ENCODE assay signal across 20 mouse cellular contexts in the genomic region with DNA sequence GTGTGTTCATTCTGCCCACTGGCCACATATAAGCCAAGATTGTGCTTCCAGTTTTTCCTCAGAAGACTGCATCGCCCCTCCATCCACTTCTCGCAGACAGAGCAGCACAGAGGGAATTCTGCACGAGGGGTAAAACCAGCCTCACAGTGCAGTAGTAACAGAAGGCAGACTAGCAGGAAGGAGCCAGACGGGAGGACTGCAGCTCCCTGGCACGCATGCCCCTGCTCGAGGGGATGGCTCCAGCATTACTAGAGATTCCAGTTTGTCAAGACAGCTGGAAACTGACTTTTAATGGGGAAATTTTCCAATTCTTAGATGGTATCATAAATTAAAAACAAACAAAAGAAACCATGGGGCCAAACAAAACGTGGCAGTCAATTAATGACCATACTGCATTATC. TPM values are rescaled to one million over a fixed set of nuclear protein-coding genes. Genes with fewer than 3 reads are reported as not detected.
DNase-seq lines count a peak whose midpoint lies in the region; ATAC-seq and TF ChIP-seq lines count a peak whose summit lies in the region.
"Had no signal": no experiment of that assay in that cellular context is flagged by ENCODE, and none has a peak within 500 bp of the region (broad histone marks: within the 10 kb centered on the region; RNA-seq: fewer than 3 reads in every experiment).

No protein-coding gene starts in this region.

- TF ChIP-seq CTCF in forebrain, postnatal 0 days (IDR thresholded peaks at IDR 0.05; ENCODE audit: low read depth): no peak

- no peak for ATAC-seq in forebrain, embryonic 14.5 days
- no peak for ATAC-seq in forebrain, embryonic 12.5 days (ENCODE audit: low FRiP score)
- ATAC-seq in limb, embryonic 15.5 days (ENCODE audit: insufficient number of reproducible peaks, low FRiP score, low TSS enrichment, low read depth): no peak
- ATAC-seq in forebrain, postnatal 0 days: peak; percentile 84
- ATAC-seq in CD4-positive, CD25-positive, alpha-beta regulatory T cell, adult 4 months: no peak
- ATAC-seq: intestine, embryonic 15.5 days had no signal

- no peak overlapping the region for H3K4me3 ChIP-seq in forebrain, embryonic 14.5 days (ENCODE audit: low read depth, low read length)
- H3K4me3 ChIP-seq in forebrain, embryonic 12.5 days (replicated peaks): no peak overlapping the region
- H3K4me3 ChIP-seq in limb, embryonic 15.5 days: no peak overlapping the region
- H3K4me3 ChIP-seq in limb, embryonic 10.5 days: no peak overlapping the region
- H3K4me3 ChIP-seq in forebrain, postnatal 0 days (ENCODE audit: low read depth, low read length): no peak overlapping the region
- H3K4me3 ChIP-seq: embryonic facial prominence, embryonic 12.5 days; heart, embryonic 12.5 days; hindbrain, embryonic 10.5 days; intestine, embryonic 15.5 days had no signal

- no peak overlapping the region for H3K9ac ChIP-seq in forebrain, embryonic 14.5 days (ENCODE audit: low read length)
- no peak overlapping the region for H3K9ac ChIP-seq in forebrain, embryonic 12.5 days
- no peak overlapping the region for H3K9ac ChIP-seq in limb, embryonic 15.5 days
- H3K9ac ChIP-seq in forebrain, postnatal 0 days: no peak overlapping the region
- H3K9ac ChIP-seq: embryonic facial prominence, embryonic 12.5 days; heart, embryonic 12.5 days; hindbrain, embryonic 14.5 days; intestine, embryonic 15.5 days had no signal

- peaks cover 14% of the 10 kb centered on the region for H3K4me1 ChIP-seq in forebrain, embryonic 14.5 days (ENCODE audit: control insufficient read depth, insufficient read depth, low read length)
- peaks cover 20% of the 10 kb centered on the region for H3K4me1 ChIP-seq in forebrain, embryonic 12.5 days
- peaks cover 21% of the 10 kb centered on the region for H3K4me1 ChIP-seq in limb, embryonic 15.5 days
- H3K4me1 ChIP-seq in limb, embryonic 10.5 days: peaks cover 3% of the 10 kb centered on the region; the same call in 1 of the 2 replicates
- H3K4me1 ChIP-seq in forebrain, postnatal 0 days (ENCODE audit: insufficient read depth): peaks cover 11% of the 10 kb centered on the region; the same call in 1 of the 2 replicates

- H3K4me2 ChIP-seq in forebrain, embryonic 14.5 days (ENCODE audit: low read length): no peak overlapping the region
- no peak overlapping the region for H3K4me2 ChIP-seq in forebrain, embryonic 12.5 days
- H3K4me2 ChIP-seq in limb, embryonic 15.5 days: no peak overlapping the region
- no peak overlapping the region for H3K4me2 ChIP-seq in forebrain, postnatal 0 days (ENCODE audit: low read depth)
- H3K4me2 ChIP-seq: embryonic facial prominence, embryonic 12.5 days; heart, embryonic 12.5 days; hindbrain, embryonic 14.5 days; intestine, embryonic 15.5 days had no signal

- no peaks in the 10 kb centered on the region for H3K27me3 ChIP-seq in forebrain, embryonic 14.5 days (replicated peaks; ENCODE audit: control insufficient read depth, insufficient read depth, low read length)
- peaks cover 14% of the 10 kb centered on the region; the same call in 1 of the 2 replicates for H3K27me3 ChIP-seq in forebrain, embryonic 12.5 days
- no peaks in the 10 kb centered on the region for H3K27me3 ChIP-seq in limb, embryonic 15.5 days
- H3K27me3 ChIP-seq in limb, embryonic 10.5 days (ENCODE audit: low read depth, poor library complexity, severe bottlenecking): no peaks in the 10 kb centered on the region
- no peaks in the 10 kb centered on the region for H3K27me3 ChIP-seq in forebrain, postnatal 0 days (ENCODE audit: insufficient read depth, low read length)
- H3K27me3 ChIP-seq: embryonic facial prominence, embryonic 12.5 days; heart, embryonic 12.5 days; intestine, embryonic 15.5 days had no signal

- peak; percentile 54 for DNase-seq in forebrain, embryonic 14.5 days (ENCODE audit: low spot score)
- no peak for DNase-seq in limb, embryonic 10.5 days (ENCODE audit: low spot score)
- DNase-seq in fat pad, adult 2 months (ENCODE audit: extremely low read depth, low read depth, low spot score): peak; percentile 57
- DNase-seq in forebrain, postnatal 0 days: peak; percentile 58
- DNase-seq: adrenal gland, adult 8-10 months; adrenal gland, postnatal 36 days; cerebellum, adult 11-12 months; cerebellum, adult 9-11 months; gastrocnemius, postnatal 10 days; heart, adult 18-20 months; kidney, adult 18-20 months had no signal

- WGBS in forebrain, embryonic 14.5 days: 76% methylated on average over 7 of the region's 7 CpGs
- 87% methylated on average over 7 of the region's 7 CpGs for WGBS in forebrain, embryonic 12.5 days
- 56% methylated on average over 7 of the region's 7 CpGs for WGBS in limb, embryonic 15.5 days
- 81% methylated on average over 7 of the region's 7 CpGs for WGBS in limb, embryonic 10.5 days
- WGBS in forebrain, postnatal 0 days: 59% methylated on average over 7 of the region's 7 CpGs

- no peak overlapping the region for H3K27ac ChIP-seq in forebrain, embryonic 14.5 days (ENCODE audit: low read depth, low read length)
- no peak overlapping the region for H3K27ac ChIP-seq in forebrain, embryonic 12.5 days
- 0 out of 2 replicates have a peak overlapping the region, but pooled peaks have one; percentile 38 for H3K27ac ChIP-seq in limb, embryonic 15.5 days
- H3K27ac ChIP-seq in limb, embryonic 10.5 days: no peak overlapping the region
- peak overlapping the region; percentile 9; the same call in 1 of the 2 replicates for H3K27ac ChIP-seq in forebrain, postnatal 0 days (ENCODE audit: low read depth, low read length)
- H3K27ac ChIP-seq: embryonic facial prominence, embryonic 12.5 days; hindbrain, embryonic 10.5 days; hindbrain, embryonic 14.5 days; intestine, embryonic 15.5 days had no signal

- H3K9me3 ChIP-seq in forebrain, embryonic 14.5 days (replicated peaks; ENCODE audit: control insufficient read depth, low read length): no peaks in the 10 kb centered on the region
- H3K9me3 ChIP-seq in forebrain, embryonic 12.5 days: no peaks in the 10 kb centered on the region
- H3K9me3 ChIP-seq in limb, embryonic 15.5 days: no peaks in the 10 kb centered on the region
- H3K9me3 ChIP-seq in limb, embryonic 10.5 days (replicated peaks): no peaks in the 10 kb centered on the region
- no peaks in the 10 kb centered on the region for H3K9me3 ChIP-seq in forebrain, postnatal 0 days (ENCODE audit: low read length)
- H3K9me3 ChIP-seq: embryonic facial prominence, embryonic 12.5 days; G1E; heart, embryonic 12.5 days; hindbrain, embryonic 10.5 days; intestine, embryonic 15.5 days had no signal

- H3K36me3 ChIP-seq in forebrain, embryonic 14.5 days (ENCODE audit: control insufficient read depth, insufficient read depth, low read length): no peaks in the 10 kb centered on the region
- H3K36me3 ChIP-seq in forebrain, embryonic 12.5 days (replicated peaks): no peaks in the 10 kb centered on the region
- H3K36me3 ChIP-seq in limb, embryonic 15.5 days: 0 out of 2 replicates have a peak, but pooled peaks cover 11% of the 10 kb centered on the region
- peaks cover 5% of the 10 kb centered on the region; the same call in 1 of the 2 replicates for H3K36me3 ChIP-seq in limb, embryonic 10.5 days
- H3K36me3 ChIP-seq in forebrain, postnatal 0 days (ENCODE audit: insufficient read depth): no peaks in the 10 kb centered on the region
- H3K36me3 ChIP-seq: G1E; intestine, embryonic 15.5 days had no signal

RNA-seq across cellular contexts. Expression of gene Ift43, which starts 25.3 kb away (rescaled TPM):
- 73.7 and 82.0 TPM in 2 replicates for polyA plus RNA-seq in forebrain, embryonic 14.5 days (2014; fragmentation: Nextera tagmentation; extraction: Ambion mirVana)
- 91.9 and 94.3 TPM in 2 replicates for polyA plus RNA-seq in forebrain, embryonic 12.5 days (2016; fragmentation: Nextera tagmentation; extraction: Ambion mirVana)
- polyA plus RNA-seq in limb, embryonic 15.5 days (2015; fragmentation: Nextera tagmentation; extraction: Ambion mirVana): 74.7 and 78.3 TPM in 2 replicates
- polyA plus RNA-seq in limb, embryonic 10.5 days (2016; fragmentation: Nextera tagmentation; extraction: Ambion mirVana): 61.2 and 71.6 TPM in 2 replicates
- total RNA-seq in forebrain, postnatal 0 days (2014; rRNA removed): 12.9 and 19.5 TPM in 2 replicates
- polyA plus RNA-seq in forebrain, postnatal 0 days (2015; fragmentation: Nextera tagmentation; extraction: Ambion mirVana): 33.9 and 35.3 TPM in 2 replicates
- 1 to 10 TPM; 4.0 to 4.7 TPM for polyA plus RNA-seq in CD4-positive, CD25-positive, alpha-beta regulatory T cell, adult 4 months (2017; shearing (Covaris generic))

RNA-seq across cellular contexts. Expression of gene Tgfb3, which starts 28.8 kb away (rescaled TPM):
- 4.0 and 5.1 TPM in 2 replicates for polyA plus RNA-seq in forebrain, embryonic 14.5 days (2014; fragmentation: Nextera tagmentation; extraction: Ambion mirVana)
- polyA plus RNA-seq in forebrain, embryonic 12.5 days (2016; fragmentation: Nextera tagmentation; extraction: Ambion mirVana): 8.5 and 9.7 TPM in 2 replicates
- 102 and 104 TPM in 2 replicates for polyA plus RNA-seq in limb, embryonic 15.5 days (2015; fragmentation: Nextera tagmentation; extraction: Ambion mirVana)
- polyA plus RNA-seq in limb, embryonic 10.5 days (2016; fragmentation: Nextera tagmentation; extraction: Ambion mirVana): 15.7 and 24.3 TPM in 2 replicates
- 6.5 and 7.3 TPM in 2 replicates for total RNA-seq in forebrain, postnatal 0 days (2014; rRNA removed)
- 5.3 and 6.8 TPM in 2 replicates for polyA plus RNA-seq in forebrain, postnatal 0 days (2015; fragmentation: Nextera tagmentation; extraction: Ambion mirVana)
- polyA plus RNA-seq in CD4-positive, CD25-positive, alpha-beta regulatory T cell, adult 4 months (2017; shearing (Covaris generic)): under 1 TPM; 0.52 TPM

Comparison
In these comparisons a context has a peak if more than half of its experiments do, and no peak if none do; other contexts are left out.
1. H3K27ac ChIP-seq: peak in limb, embryonic 15.5 days (single experiment) and forebrain, postnatal 0 days (single experiment); none in forebrain, embryonic 14.5 days (single experiment), forebrain, embryonic 12.5 days (single experiment) and limb, embryonic 10.5 days (single experiment).